Mouse (Mus musculus): ENCODE measurements around the gene Brd4.

- TF ChIP-seq MXI1 (IDR thresholded peaks at IDR 0.05; ENCODE audit: low read depth, low read length) (no peak), MAFK (IDR thresholded peaks at IDR 0.05; ENCODE audit: borderline replicate concordance, low read depth, low read length) (no peak), CTCF (IDR thresholded peaks at IDR 0.05 in 2 of 3, conservative IDR thresholded peaks at IDR 0.05 in 1 of 3; ENCODE audit: control insufficient read depth in 1 of 3, insufficient read depth in 1 of 3, low read depth in 2 of 3, low read length in 3 of 3, poor library complexity in 1 of 3, severe bottlenecking in 1 of 3) (no peak), E2F4 (IDR thresholded peaks at IDR 0.05; ENCODE audit: borderline replicate concordance, low read depth, low read length) (no peak), KAT2A (conservative IDR thresholded peaks at IDR 0.05; ENCODE audit: low read depth, low read length) (no peak), NELFE (IDR thresholded peaks at IDR 0.05; ENCODE audit: low read depth, low read length) (no peak), ELF1 (IDR thresholded peaks at IDR 0.05; ENCODE audit: low read depth, low read length) (no peak), SIN3A (IDR thresholded peaks at IDR 0.05; ENCODE audit: low read length) (no peak), TCF12 (IDR thresholded peaks at IDR 0.05; ENCODE audit: low read depth, low read length) (no peak), ZC3H11A (IDR thresholded peaks at IDR 0.05; ENCODE audit: low read depth, low read length) (no peak)
Observed at GRCm38 (mm10) chr17:32268096-32268495, 16.4 kb downstream of the Brd4 start.

Measured in MEL (cell line).